Mouse (Mus musculus): ENCODE results near the gene Zfp981.
"Not testable (repeated sequence)": the region's sequence is repeated elsewhere in the genome, so short reads cannot be mapped to it uniquely, and the experiment has no call there.

Zfp981 gene

DNA sequence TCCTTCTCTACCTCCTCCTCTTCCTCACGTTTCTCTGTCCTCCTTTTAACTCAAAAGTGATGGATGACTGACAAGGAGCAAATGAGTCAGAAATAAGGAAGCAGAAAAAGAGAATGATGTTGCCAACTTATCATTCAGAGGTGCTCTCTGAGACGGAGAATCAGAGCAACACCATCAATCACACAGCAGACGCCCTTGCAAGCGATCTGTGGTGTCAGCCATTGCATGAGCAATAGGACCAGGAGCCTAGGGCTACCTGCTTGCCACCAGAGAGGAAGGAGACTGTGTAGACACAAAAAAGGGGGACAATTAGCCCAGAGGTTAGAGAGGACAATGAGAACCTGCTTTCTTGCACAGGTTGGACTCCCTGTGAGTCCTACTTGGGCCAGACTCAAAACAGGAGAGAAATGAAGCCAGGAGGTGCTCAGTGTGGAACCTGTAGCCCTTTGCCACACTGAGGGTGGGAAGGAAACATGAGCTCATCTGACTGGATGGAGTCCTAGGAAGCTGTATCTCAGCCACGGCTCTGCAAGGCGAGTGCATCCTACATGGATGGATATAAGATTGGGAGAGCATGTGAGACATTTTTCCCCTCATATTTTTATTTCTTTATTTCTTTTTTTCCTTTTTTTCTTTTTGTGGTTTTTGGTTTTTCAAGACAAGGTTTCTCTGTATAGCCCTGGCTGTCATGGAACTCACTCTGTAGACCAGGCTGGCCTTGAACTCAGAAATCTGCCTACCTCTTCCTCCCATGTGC is 16.5 kb upstream of the Zfp981 start:
- not testable (repeated sequence) for DNase-seq (ENCODE audit: inconsistent ontology term)

- not testable (repeated sequence) for DNase-seq (ENCODE audit: inconsistent ontology term)
Measured at GRCm38 (mm10) chr4:146486753-146487152, 15.1 kb upstream of the Zfp981 start.

DNA sequence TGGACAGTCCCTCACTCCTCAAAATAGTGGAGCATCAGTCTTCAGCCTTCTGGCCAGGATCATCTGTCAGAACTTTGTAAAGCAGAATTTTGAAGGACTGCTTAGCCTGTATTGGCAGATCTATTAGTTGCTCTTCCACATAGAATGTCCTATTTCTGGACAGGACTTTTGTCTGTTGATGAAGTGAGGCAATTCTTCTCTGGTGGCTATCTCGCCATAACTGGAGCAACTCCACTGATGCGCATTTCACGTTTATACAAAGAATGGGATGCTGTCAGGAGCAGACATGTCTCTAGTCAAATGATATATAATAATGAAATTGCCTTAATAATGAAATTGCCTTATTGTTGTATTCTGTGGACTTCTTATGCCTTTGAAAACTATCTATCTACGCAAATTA is 12.6 kb upstream of the Zfp981 start:
- DNase-seq (ENCODE audit: inconsistent ontology term) = not testable (repeated sequence)

DNA sequence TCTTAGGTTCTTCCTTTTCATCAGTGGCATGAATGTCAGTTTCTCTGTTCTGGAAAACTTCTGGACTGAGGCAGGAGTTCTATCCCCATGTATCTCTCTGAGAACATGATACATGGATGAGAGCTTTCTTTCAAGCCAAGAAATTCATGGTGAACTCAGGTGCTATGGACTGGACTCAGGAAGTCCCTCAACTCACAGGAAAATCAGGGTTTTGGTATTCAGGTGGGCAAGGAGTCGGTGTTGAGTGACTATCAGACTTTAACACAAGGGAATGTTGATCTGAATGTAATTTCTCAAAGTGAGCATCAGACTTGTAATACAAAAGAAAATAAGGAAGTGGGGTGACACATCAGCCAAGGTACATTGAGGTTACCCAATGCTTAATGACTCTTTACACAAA is 9.8 kb upstream of the Zfp981 start:
- DNase-seq (ENCODE audit: inconsistent ontology term) = not testable (repeated sequence)

- DNase-seq (ENCODE audit: inconsistent ontology term) = no peak
Measured at GRCm38 (mm10) chr4:146492439-146492838, 9.4 kb upstream of the Zfp981 start.

DNA sequence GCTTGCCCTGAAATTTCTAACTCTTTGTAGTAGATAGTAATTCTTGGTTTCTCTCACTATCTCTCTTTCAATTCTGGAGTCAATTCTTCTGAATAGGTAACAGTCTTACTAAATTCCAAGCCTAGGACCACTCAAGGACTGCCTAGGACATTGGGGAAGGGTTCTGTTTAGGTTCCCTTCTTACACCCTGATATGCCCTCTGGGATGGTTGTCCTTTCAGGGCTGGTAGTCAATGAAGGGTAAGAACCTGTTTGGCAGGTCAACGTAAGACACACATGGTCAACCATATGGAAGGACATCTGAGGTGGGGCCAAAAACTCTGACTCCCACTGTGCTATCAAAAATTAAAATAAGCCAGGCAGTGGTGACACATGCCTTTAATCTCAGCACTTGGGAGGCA is 9.0 kb upstream of the Zfp981 start:
- no peak for DNase-seq (ENCODE audit: inconsistent ontology term)

- not testable (repeated sequence) for DNase-seq (ENCODE audit: inconsistent ontology term)
Measured at GRCm38 (mm10) chr4:146493319-146493907, 8.4 kb upstream of the Zfp981 start.

DNA sequence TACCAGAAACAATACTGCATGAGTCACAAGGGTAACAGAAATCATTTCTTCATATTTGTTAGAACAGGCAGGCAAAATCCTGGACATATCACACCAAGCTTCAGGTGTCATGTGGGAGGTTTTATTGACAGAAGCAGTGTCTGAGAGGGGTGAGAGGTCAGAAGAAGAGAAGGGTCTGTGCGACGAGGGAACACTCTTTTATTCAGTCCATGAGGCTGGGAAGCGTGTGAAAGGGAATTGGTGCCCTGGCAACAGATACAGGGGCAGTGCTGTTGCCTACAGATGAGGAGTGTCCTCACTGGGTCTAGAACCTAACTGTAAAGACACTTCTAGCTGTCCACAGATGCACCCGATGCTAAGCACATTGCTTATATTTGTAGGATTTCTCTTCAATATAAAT is 6.8 kb upstream of the Zfp981 start:
- DNase-seq (ENCODE audit: inconsistent ontology term) = no peak

DNA sequence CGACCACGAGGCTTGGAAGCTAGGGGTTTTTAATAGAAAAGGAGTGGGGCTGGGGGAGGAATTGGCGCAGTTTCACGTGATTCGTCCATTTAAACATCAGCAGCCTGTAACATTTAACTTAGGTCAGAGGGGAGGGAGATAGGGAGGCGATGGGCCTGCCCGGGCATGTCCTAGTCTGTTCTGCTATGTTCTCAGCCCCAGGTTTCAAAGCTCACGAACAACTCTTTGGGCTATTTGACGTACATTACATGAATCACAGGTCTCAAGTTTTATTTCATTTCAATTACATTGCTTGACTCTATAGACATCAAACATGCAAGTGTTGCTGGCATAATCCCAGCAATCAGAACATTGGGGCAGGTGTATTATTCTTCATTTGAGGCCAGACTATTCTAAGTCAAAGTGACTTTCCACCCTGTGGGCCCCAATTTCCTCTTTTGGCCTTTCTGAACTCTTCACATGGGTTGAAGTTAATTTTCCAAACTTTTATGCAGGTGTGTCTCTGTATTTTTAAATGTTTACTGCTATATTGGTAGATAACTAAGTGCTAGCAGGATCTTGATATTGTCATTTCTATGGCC is 4.0 kb upstream of the Zfp981 start:
- DNase-seq (ENCODE audit: inconsistent ontology term) = not testable (repeated sequence)

DNA sequence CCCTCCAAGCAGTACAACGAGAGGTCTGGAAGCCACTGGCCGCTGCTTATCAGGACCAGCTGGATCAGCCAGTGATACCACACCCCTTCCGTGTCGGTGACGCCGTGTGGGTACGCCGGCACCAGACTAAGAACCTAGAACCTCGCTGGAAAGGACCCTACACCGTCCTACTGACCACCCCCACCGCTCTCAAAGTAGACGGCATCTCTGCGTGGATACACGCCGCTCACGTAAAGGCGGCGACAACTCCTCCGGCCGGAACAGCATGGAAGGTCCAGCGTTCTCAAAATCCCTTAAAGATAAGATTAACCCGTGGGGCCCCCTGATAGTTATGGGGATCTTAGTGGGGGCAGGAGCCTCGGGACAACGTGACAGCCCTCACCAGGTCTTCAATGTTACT is 7.2 kb downstream of the Zfp981 start:
- not testable (repeated sequence) for DNase-seq (ENCODE audit: inconsistent ontology term)

GRCm38 (mm10) chr4:146511871-146512270 is 10.0 kb downstream of the Zfp981 start:
- DNase-seq (ENCODE audit: inconsistent ontology term) = not testable (repeated sequence)

DNA sequence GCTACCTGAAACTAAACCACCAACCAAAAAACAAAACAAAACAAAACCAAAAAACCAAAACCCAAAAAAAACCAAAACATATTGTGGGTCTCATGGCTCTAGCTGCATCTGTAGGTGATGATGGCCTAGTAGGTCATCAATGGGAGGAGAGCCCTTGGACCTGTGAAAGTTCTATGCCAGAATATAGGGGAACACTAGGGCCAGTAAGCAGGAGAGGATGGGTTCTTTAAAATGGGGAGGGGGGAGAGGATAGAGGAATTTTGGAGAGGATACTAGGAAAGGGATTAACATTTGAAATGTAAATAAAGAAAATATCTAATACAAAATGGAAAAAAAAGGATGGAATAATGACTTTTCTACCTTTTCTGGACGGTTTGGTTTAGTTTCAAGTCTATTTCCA is 14.6 kb downstream of the Zfp981 start:
- no peak for DNase-seq (ENCODE audit: inconsistent ontology term)

DNA sequence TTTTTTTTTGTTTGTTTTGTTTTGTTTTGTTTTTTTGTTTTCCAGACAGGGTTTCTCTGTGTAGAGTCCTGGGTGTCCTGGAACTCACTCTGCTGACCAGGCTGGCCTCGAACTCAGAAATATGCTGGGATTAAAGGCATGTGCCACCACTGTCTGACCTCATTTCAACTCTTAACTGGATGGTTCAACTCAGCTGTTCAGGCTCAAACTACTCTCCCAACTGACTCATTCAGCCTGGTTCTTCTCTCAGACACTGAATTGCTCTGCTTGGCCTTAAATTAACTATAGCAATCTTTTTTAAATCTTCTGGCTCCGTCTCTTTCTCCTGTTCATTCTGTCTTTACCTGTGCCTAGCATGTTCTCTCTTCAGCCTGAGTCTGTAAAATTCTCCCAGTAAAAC is 15.3 kb downstream of the Zfp981 start:
- DNase-seq (ENCODE audit: inconsistent ontology term) = not testable (repeated sequence)

- no peak for DNase-seq (ENCODE audit: inconsistent ontology term)
Measured at GRCm38 (mm10) chr4:146520723-146521122, 18.9 kb downstream of the Zfp981 start.

- no peak for DNase-seq (ENCODE audit: inconsistent ontology term)
Measured at GRCm38 (mm10) chr4:146534574-146534973, 32.7 kb downstream of the Zfp981 start.

DNA sequence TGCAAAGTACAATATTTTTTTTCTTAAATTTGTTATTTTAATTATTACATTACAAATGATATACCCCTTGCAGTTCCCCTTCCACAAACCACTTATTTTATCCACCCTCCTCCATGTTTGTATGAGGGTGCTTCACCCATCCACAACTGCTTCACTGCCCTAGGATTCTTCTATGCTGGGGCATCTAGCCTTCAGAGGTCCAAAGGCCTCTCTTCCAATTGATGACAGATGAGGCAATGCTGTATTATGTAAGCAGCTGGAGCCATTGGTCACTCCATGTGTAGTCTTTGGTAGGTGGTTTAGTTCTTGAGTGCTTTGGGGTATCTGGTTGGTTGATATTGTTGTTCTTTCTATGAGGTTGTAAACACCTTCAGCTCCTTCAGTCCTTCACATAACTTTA is 34.1 kb downstream of the Zfp981 start:
- no peak for DNase-seq (ENCODE audit: inconsistent ontology term)

DNA sequence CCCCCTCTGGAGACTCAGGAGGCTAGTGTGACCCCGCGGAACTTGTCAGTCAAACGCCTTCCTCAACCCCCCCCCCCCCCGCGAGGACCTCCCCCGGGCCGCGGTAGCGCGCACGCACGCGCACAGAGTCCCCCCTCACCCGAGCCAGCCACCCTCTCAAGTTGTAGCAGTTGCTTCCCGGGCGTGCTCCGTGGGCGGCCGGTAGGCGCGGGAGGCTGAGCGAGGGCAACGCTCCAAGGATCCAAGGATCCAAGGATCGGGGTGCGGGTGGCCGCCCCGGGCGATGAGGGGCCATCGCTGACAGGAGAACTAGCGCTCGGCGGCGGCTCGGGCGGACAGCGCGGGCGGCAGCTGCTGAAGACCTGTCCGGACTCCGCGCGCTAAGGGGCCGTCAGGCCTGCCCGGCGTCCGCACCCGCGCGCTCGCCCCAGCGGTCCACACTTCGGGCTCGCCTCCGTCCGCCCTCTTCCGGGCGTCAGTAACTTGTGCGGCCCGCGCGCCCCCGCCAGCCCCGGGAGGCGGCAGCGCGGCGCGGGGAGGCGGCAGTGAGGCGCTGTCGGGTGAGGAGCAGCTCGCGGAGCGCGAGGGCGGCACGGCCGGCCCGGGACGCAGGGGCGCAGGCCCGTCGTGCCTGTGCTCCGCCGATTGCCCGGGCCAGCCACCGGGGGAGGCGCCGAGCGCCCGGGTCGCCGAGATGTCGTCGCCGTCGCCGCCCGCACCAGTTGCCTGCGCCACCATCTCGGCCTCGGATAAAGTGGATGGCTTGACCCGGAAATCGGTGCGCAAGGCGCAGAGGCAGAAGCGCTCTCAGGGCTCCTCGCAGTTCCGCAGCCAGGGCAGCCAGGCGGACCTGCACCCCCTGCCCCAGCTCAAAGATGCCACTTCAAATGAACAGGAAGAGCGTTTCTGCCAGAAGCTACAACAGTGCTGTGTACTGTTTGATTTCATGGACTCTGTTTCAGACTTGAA is 78.4 kb downstream of the Zfp981 start:
- DNase-seq (ENCODE audit: inconsistent ontology term) = not testable (repeated sequence)
